Mouse (Mus musculus): ENCODE measurements at regions not wholly inside any gene's neighbourhood (a gene's known extent, or its start where the extent isn't known, plus 50 kb on each side); places are given as distances from the start of the nearest gene placed in this dataset.

DNA sequence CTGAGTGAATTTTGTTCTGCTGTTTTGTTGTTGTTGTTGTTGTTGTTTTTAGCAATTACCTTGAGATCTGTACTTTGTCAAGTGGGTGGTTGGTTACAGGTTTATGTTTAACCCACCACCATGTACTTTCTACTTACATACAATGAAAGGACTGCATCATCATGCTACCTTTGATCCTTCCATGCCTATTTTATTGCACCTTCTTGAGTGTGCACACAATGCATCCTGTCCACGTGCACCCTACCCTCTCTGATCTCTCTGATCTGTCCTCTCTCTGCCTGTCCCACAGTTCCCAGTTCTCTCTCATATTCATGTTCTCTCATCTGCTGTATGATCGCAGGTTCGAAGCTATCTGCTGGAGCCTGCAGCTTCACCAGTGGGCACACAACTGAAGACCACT, 59.9 kb upstream of the Gas1 start:
- DNase-seq (ENCODE audit: low read depth, low spot score) = no peak

- DNase-seq (ENCODE audit: low read depth, low spot score) = no peak
Observed at GRCm38 (mm10) chr13:60242447-60243109, 65.4 kb upstream of the Gas1 start.

GRCm38 (mm10) chr13:60243110-60243481, 65.9 kb upstream of the Gas1 start:
- no peak for DNase-seq (ENCODE audit: low read depth, low spot score)

GRCm38 (mm10) chr13:60255162-60255561, 78.0 kb upstream of the Gas1 start:
- DNase-seq (ENCODE audit: low read depth, low spot score) = no peak

GRCm38 (mm10) chr13:60255715-60256114, 78.5 kb upstream of the Gas1 start:
- DNase-seq (ENCODE audit: low read depth, low spot score) = no peak

GRCm38 (mm10) chr13:60256997-60257396, 79.8 kb upstream of the Gas1 start:
- DNase-seq (ENCODE audit: low read depth, low spot score) = no peak

GRCm38 (mm10) chr13:60257878-60258277, 80.7 kb upstream of the Gas1 start:
- no peak for DNase-seq (ENCODE audit: low read depth, low spot score)

DNA sequence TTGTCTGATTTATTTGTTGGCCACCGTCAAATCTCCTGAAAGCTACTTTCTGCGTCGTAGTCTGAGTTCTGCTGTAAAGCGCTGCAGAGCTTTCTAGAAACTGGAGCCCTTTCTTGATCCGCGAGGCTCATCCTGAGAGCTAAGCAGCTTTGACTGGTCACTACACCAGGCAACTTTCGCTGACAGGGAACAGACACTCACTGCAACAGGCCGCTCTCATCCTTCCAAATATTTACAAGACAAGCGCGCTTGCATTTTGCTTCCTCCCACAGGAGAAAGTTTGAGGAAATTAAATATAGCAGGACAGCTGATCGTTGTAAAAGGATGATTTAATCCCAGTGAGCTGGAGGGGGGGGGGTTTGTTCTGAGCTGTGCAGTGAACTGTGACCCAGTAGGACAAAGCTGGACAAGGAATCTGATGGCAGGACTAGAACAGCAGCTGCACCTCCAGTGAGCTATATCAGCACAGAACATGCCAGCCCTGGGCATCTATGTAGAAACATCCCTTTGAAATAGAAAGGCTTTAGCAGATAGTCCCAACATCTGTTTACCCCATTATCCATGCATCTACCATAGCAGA, 85.4 kb upstream of the Gas1 start:
- no peak for DNase-seq (ENCODE audit: low read depth, low spot score)

DNA sequence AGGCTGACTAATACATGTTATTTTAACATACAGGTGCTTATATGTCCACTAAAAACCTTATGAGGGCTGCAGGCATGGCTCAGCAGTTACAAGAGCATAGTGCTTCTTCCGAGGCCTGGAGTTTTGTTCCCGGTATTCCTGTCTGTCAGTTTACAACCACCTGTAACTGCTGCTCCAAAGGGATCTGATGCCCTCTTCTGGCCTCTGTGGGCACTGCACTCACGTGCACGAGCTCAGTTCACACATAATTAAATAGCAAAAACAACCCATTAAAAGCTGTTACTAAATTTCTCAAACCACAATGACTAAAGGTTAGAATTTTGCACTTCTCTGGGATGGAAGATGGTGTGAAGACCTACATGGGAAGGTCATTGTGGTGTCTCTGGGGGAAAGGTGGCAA, 87.3 kb upstream of the Gas1 start:
- DNase-seq (ENCODE audit: low read depth, low spot score) = no peak

GRCm38 (mm10) chr13:60267557-60267956, 90.4 kb upstream of the Gas1 start:
- peak; percentile 10 for DNase-seq (ENCODE audit: low read depth, low spot score)

- DNase-seq (ENCODE audit: low read depth, low spot score) = no peak
Observed at GRCm38 (mm10) chr13:60268256-60268655, 91.1 kb upstream of the Gas1 start.

- DNase-seq (ENCODE audit: low read depth, low spot score) = no peak
Observed at GRCm38 (mm10) chr13:60269406-60269841, 92.3 kb upstream of the Gas1 start.

- no peak for DNase-seq (ENCODE audit: low read depth, low spot score)
Observed at GRCm38 (mm10) chr13:60270526-60270925, 93.4 kb upstream of the Gas1 start.

- no peak for DNase-seq (ENCODE audit: low read depth, low spot score)
Observed at GRCm38 (mm10) chr13:60273331-60273730, 96.2 kb upstream of the Gas1 start.

DNA sequence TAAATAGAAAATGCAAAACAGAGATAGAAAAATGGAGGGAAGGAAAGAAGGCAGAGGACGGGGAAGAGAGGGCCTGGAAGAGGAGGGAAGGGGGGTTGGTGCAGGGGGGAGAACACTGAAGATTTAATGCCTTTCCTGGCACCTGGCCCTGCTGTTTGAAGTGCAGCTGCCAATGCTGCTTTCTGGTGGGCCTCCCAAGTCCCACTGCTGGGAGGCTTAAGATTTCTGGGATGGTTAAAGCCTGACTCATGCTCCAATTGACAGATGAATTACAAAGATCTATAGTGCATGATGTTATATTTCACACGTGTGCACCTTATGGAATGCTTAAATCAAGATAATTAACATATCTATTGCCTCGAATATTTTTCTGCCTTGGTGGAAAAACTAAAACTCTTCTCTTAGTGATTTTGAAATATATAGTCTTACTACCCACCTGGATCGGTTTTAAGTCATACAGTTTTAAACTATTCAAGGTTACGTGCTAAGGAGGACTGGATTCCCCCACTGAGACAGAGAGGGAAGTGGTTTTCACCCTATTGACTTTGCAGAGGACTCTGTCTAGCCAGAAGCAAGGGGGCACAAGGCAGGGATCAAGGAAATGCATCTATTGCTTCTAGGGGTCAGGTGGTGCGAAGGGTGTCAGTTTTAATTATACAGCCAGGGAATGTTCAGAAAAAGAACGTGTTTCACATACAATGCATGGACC, 105.5 kb upstream of the Gas1 start:
- DNase-seq (ENCODE audit: low read depth, low spot score) = no peak

DNA sequence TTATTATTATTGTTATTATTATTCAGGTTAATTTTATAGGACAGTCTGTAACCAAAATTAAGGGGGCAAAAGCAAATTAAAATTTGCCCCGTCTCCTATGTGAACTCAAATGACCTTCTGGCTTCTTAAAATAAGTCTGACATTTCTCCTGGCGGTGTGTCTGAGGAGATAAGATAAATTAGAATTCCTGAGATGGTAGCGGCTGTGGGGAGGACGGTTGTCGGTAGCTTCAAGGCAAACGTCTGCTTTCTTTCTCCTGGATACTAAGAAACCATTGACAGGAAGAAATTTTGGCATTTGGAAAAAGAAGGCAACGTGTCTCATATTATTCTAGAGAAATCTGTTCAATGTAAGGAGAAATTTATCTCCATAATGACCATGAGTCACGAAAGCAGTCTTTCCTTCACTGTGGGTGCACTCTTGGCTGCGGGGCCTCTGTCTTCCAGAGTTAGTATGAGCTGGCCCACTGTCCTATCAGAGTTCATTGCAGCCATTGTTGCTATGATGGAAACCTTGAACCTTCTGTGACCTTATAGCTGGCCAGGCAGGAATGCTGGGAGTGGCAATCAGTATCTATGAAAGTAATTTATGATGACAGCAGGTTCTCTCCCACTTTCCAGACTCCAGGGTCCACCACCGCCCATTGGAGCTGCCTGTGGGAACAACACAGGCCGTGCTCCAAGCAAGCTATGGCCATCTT, 109.5 kb upstream of the Gas1 start:
- no peak for DNase-seq (ENCODE audit: low read depth, low spot score)

DNA sequence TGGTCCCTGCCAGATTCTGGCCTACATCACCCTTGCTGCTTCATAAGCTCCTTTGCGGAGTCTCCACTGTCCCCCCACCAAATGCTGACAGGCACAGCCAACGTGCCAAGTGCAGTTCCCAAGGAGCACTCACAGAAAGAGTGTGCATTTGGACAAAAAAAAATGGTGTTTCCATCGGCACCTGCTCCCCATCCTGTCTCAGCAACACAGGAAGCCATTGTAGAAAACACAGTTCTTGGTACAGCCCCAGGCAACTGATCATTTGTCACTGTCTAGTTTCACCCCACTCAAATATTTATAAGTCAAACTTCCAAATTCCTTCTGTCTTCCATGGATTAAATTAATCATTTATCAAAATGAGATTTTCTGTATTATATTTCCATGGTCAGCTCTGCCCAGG, 112.5 kb upstream of the Gas1 start:
- no peak for DNase-seq (ENCODE audit: low read depth, low spot score)

DNA sequence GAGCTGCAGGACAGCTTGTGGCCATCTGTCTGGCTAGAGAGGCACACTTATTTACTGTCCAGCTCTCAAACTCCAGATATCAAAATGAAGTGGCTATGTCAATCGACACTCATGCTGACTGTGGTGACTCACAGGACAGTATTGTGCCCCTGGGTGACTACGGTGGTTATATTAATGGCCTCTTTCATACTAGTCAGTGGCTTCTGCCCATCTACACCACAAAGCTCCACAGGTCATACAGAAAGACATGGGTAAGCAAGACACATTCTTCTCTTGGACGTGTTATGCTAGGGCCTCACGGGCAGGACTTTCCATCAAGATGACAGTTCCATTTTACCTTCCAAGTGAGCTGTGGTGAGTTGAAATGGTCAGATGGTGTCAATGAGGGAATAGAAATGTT, 113.7 kb upstream of the Gas1 start:
- no peak for DNase-seq (ENCODE audit: low read depth, low spot score)

- DNase-seq (ENCODE audit: low read depth, low spot score) = no peak
Observed at GRCm38 (mm10) chr13:60291344-60291743, 114.2 kb upstream of the Gas1 start.

DNA sequence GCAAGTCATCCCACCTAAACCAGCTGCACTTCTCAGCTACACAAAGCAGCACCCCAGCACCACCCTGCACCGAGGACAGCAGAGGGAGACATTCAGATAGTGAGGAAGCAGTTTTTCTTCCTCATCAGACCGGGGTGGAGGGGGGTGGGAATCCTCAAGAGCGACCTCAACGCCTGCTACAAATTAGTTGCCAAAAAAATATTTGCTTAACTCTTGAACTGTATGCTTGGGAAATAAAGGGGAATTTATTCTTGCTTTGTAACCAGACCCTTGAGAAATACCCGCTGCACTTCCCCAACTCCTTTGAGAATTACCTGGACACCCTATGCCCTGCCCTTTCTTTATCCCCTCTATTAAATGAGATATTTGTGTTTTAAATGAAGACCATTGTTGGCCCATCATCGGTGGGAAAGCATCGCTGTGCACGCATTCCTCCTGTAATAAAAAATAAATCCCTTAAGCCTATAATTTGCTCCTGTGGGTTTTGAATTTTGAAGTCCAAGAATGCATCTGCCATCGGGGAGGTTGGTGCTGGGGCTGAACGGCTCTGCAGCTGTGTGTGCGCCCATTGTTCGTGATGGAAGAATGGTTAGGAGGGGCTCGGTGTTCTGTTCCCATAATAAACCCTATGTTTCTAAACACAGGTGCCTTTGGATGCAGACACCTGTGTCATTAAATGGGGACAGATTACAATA, 119.2 kb upstream of the Gas1 start:
- DNase-seq (ENCODE audit: low read depth, low spot score) = no peak

- DNase-seq (ENCODE audit: low read depth, low spot score) = no peak
Observed at GRCm38 (mm10) chr13:60296896-60297275, 119.7 kb upstream of the Gas1 start.

- DNase-seq (ENCODE audit: low read depth, low spot score) = no peak
Observed at GRCm38 (mm10) chr13:60298575-60298974, 121.4 kb upstream of the Gas1 start.

Measured in brain, embryonic 18.5 days (tissue).